Mouse (Mus musculus) testis, adult 2 months (tissue): ENCODE data around the gene Aldh1b1.

Experiments
- CTCF ChIP-seq: fragments of 200-500 bp; IDR thresholded peaks from 2 replicates; pipeline ENCODE4 v1.5.1; 2012; ENCODE audit warnings: low read depth, mild to moderate bottlenecking, inconsistent platforms, low read length, moderate library complexity; ENCODE audit not compliant: control insufficient read depth, insufficient read depth, insufficient replicate concordance
- POLR2A ChIP-seq: fragments of 200-500 bp; IDR thresholded peaks from 2 replicates; pipeline ENCODE4 v1.6.1; 2012; ENCODE audit warnings: low read depth, mild to moderate bottlenecking, inconsistent platforms, low read length, moderate library complexity; ENCODE audit not compliant: control insufficient read depth

DNA sequence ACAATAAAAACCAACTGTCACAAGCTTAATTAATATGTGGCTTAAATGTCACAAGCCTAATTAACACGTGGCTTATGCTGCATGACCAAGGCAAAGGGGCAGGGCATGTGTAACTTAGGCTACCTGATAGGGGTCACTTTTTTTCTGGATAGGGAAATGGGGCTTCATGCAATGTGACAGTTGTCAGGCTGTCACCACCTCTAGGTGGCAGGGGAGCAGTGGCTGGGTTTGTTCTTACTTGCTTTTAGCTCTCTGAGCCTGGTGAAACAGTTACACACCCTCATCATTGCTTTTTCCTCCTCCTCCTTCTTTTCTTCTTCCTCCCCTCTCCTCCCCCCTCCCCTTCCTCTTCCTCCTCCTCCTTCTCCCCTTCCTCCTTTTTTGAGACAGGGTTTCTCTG is 15.2 kb upstream of the Aldh1b1 start:
- no peak for TF ChIP-seq POLR2A
- TF ChIP-seq CTCF, result no peak
